Mouse (Mus musculus) megakaryocyte, embryonic 14.5 days (primary cell): ENCODE measurements around the gene Gpr65. TPM values are rescaled to one million over a fixed set of nuclear protein-coding genes. Genes with fewer than 3 reads are reported as not detected.

Source experiments
- H3K27me3 ChIP-seq: replicated peaks from 2 replicates; pipeline ENCODE3; 2012; ENCODE audit warnings: inconsistent platforms
- H3K36me3 ChIP-seq: replicated peaks from 2 replicates; pipeline ENCODE3; 2012; ENCODE audit warnings: low read length, inconsistent platforms, mixed read lengths
- H3K4me1 ChIP-seq: 2 replicates; pipeline ENCODE4 v1.6.1; 2012; ENCODE audit warnings: inconsistent platforms
- H3K4me3 ChIP-seq: replicated peaks from 2 replicates; pipeline ENCODE3; 2012; ENCODE audit warnings: moderate library complexity, mild to moderate bottlenecking, inconsistent platforms
- H3K9me3 ChIP-seq: 2 replicates; pipeline ENCODE4 v1.6.1; 2012; ENCODE audit warnings: inconsistent platforms
- FLI1 ChIP-seq: IDR thresholded peaks from 2 replicates; pipeline ENCODE4 v1.6.1; 2012; ENCODE audit warnings: low read length, inconsistent platforms, mixed read lengths
- GATA1 ChIP-seq: IDR thresholded peaks from 3 replicates; pipeline ENCODE4 v1.6.1; 2012; ENCODE audit warnings: mixed read lengths, low read length, inconsistent platforms, borderline replicate concordance
- polyA plus RNA-seq: library from polyadenylated mRNA; stranded (reverse); fragments of >175 nt; gene quantifications from 2 replicates; pipeline ENCODE4 v1.2.3, GENCODE M21; 2012; ENCODE audit warnings: low replicate concordance; ENCODE audit not compliant: insufficient read depth

Gpr65 gene
- polyA plus RNA-seq, 1 experiment = 0.18 TPM

DNA sequence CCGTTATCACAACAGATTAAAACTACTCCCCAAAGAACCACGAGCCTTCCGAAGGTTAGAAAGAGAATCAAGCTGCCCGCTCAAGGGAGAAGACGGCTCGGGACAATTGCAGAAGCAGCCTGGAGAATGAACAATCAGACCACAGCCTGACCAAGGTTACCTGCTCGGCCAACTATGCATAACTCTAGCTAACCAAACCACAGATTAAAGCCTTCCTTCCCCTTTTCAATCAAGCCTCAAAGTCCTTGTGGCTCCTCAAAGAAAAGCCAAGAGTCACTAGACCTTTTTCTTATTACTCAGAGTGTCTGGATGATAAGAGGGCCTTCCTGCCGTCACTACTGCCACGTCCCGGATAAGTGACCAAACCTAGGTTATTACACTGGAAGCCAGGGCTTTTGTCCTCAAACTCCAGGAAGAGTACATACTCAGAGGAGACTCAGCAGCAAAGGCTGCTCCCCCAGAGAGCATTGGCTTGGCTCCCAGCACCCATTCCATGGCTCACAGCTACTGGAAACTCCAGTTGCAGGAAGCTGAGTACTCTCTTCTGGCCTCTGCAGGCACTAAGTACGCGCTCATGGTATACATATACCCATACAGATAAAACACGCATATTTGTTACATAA lies 13.0 kb upstream of the Gpr65 start:
- Histone ChIP-seq H3K4me1 (peaks cover 33% of the 10 kb centered on the region), H3K9me3 (no peaks in the 10 kb centered on the region), H3K4me3 (peak overlapping the region; percentile 53), H3K36me3 (peaks cover 23% of the 10 kb centered on the region), H3K27me3 (no peaks in the 10 kb centered on the region)
- TF ChIP-seq GATA1 = no peak
- no peak for TF ChIP-seq FLI1

DNA sequence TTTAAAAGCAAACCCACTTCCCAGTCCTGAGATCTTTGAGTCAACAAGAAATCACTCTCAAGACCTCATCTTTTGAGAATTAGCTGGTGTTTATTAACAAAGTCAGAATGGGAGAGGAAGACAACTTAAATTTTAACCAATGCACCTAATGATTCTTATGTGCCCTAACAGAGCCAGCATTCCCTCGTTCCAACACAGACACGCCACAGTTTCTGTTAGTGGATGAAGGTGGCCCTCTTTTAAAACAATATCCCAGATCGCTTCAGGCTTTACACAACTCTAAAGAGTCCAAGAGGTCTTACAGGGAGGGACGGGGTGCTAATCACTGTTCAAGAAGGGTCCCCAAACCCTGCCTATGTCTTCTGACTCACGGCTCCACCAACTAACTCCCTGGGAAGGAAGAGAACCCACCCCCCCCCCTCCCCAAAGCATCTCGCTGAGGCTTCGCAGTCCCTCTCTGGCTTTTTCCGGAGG lies 10.0 kb upstream of the Gpr65 start:
- Histone ChIP-seq H3K27me3 (no peaks in the 10 kb centered on the region), H3K36me3 (peaks cover 10% of the 10 kb centered on the region), H3K9me3 (no peaks in the 10 kb centered on the region), H3K4me1 (peaks cover 33% of the 10 kb centered on the region), H3K4me3 (peak overlapping the region; percentile 98)
- no peak for TF ChIP-seq GATA1
- no peak for TF ChIP-seq FLI1

DNA sequence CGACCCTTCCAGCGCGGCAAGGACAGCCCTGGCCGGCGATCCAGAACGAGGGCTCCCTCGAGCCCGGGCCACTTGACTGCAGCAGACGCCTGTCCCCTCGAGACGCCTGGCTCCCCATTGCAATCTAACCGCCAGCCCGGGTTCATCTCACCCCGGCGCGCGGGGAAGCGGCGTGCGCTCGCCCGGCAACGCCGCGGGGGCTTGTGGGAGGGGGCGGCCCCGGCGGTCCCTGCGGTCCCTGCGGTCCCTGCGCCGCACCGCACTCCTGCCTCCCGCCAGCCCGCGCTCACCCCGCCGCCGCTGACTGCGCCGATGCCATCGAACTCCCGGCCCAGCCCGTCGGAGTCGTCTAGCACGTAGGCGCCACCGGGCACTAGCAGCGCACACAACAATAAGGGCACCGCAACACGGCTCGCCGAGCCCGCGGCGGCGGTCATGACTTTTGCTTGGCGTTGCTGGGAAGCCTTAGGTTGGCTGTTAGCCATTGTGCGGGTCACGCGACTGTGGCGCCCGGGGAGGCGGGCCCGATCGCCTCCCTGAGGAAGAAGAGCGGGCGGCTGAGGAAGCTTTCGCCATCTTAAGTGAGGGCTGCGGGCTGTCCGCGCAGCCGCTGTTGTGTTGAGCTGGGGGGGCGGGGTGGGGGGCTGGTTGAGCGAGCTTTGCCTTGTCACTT lies 9.5 kb upstream of the Gpr65 start, which contains the start of gene Galc:
Galc (minus strand) TSS at position 615 of the 673 bp plus-strand sequence.
- Histone ChIP-seq H3K36me3 (peaks cover 5% of the 10 kb centered on the region), H3K4me1 (peaks cover 33% of the 10 kb centered on the region), H3K27me3 (no peaks in the 10 kb centered on the region), H3K9me3 (no peaks in the 10 kb centered on the region), H3K4me3 (peak within 1 kb of the TSS; percentile 98)
- no peak for TF ChIP-seq FLI1
- TF ChIP-seq GATA1 = no peak

DNA sequence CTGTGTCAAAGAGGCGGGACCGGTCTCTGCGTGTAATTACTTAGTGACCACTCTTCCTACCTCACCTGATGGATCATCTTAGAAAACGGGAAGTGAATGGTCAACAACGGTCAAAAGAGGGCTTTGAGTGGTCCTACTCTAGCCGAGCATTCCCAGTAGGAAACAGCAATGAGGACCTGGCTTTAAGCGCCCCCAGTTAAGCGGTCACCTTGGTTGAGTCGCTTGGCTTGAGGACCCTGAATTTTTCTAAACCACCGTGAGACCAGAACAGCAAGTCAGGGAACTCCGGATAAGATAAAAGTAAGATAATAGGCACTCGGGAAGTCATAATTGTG lies 8.9 kb upstream of the Gpr65 start:
- no peak for TF ChIP-seq GATA1
- TF ChIP-seq FLI1 = no peak
- Histone ChIP-seq H3K36me3 (peaks cover 4% of the 10 kb centered on the region), H3K27me3 (no peaks in the 10 kb centered on the region), H3K4me3 (peak overlapping the region; percentile 98), H3K9me3 (no peaks in the 10 kb centered on the region), H3K4me1 (peaks cover 33% of the 10 kb centered on the region)

DNA sequence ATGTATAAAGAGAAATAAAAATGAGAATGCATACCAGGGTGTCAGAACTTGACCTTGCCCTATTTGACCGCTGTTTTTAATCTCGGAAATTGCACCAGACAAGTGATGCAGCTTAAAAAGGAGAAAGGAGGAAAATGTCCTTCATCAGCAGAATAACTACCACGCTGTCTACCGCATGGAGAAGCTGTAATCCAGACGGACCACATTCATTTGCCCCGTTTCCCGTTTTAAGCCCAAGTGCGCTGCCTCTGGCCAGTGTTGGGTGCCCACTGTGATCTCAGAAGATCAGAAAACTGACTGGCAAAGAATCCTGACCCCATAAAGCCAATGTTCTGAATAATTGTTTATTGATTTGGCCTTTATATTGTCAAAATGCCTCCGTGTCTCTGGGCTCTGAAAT lies 2.7 kb upstream of the Gpr65 start:
- peaks cover 4% of the 10 kb centered on the region for H3K27me3 ChIP-seq
- no peaks in the 10 kb centered on the region for H3K9me3 ChIP-seq
- peaks cover 27% of the 10 kb centered on the region for H3K4me1 ChIP-seq
- H3K4me3 ChIP-seq = no peak overlapping the region
- H3K36me3 ChIP-seq = no peaks in the 10 kb centered on the region
- TF ChIP-seq GATA1 (no peak), FLI1 (no peak)

DNA sequence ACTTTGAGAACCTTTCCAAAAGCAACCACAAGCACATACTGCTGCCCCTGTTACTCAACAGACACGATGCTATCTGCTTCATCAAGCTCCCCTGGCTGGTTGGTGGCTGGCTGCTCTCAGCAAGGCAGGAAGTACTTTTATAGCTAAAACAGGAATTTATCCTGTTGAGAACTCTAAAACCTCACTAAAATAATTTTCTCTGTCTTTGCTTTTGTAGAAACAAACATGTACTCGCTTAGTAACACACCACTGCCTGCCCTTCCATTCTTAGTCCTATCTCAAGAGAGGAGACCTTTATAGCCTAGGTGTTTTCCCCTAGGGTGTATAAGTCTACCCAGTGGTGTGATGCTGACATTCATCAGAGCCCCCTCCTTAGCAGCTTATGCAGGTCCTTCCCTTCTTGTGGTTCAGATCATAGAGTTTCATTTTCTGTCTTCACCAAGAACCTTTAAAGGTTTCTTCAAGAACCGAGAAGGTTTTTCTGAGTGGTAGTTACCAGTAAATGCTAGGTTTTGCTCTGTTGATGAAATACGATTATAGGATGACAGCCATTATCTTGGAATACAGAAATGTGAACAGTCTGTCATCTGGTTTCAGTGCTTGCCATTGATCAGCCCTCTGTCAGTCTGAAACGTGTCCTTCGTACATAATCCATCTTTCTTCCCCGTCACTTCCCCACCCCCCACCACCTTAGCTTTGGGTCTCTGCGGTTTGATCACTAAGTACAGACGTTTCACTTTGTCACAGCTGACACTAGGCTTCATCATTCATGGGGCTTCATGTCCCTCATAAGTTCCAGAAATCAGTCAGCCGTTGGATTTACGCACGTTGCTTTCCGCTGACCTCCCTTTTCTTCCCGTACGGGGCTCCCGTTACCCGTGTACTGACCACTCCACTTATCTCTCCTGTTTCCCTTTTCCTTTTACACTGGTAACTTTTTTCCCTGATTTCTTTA lies 1.6 kb downstream of the Gpr65 start:
- Histone ChIP-seq H3K36me3 (no peaks in the 10 kb centered on the region), H3K4me1 (peaks cover 35% of the 10 kb centered on the region), H3K9me3 (no peaks in the 10 kb centered on the region), H3K27me3 (peaks cover 6% of the 10 kb centered on the region), H3K4me3 (peak overlapping the region; percentile 89)
- no peak for TF ChIP-seq FLI1
- TF ChIP-seq GATA1 = no peak

DNA sequence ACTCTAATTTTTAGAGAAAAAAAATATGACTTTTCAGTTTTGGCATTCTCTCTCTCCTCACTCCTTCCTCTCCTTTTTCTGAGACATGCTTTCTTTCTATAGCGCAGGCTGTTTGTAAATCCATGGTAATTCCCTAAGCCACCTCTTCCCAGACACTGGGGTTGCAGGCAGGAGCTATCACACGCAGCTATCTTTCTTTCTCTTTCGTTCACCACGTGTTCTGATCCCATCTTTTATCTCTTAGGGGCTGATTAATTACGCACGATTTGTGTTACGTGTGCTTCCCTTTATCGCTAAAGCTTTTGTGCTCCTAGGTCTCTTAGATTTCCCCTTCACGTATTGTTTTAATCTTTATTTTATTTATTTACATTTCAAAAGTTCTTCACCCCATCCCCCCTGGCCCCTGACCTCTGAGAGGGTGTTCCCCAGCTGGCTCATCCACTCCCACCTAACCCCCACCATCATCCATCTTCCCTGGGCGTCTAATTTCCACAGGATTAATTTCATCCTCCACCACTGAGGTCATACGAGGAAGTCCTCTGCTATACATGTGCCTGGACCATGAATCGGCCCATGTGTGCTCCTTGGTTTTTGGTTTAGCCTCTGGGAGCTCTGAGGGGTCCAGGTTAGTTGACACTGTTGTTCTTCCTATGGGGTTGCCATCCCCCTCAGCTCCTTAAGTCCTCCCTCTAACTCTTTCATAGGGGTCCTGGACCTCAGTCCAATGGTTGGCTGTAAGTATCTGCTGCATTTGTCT lies 2.6 kb downstream of the Gpr65 start:
- Histone ChIP-seq H3K4me3 (peak overlapping the region; percentile 89), H3K4me1 (peaks cover 35% of the 10 kb centered on the region), H3K27me3 (peaks cover 8% of the 10 kb centered on the region), H3K9me3 (no peaks in the 10 kb centered on the region), H3K36me3 (no peaks in the 10 kb centered on the region)
- no peak for TF ChIP-seq GATA1
- TF ChIP-seq FLI1 = no peak

DNA sequence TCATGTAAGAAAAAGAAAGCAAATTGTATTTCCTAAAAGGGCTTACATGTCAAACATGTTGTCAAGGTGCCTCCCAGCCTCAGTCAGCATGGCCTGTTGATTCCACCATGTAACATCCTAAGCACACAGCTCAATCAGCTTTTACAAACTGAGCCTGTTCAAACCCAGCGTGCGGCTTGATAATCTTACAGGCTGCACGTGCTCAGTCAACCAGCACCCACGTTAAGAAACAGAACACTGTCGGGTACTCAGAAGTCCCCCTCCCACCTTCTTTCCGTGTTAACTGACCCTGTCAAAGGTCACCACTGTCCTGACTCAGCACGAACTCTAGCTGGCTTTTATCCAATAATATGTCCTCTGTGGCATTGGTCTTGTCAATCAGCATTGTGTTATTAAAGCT lies 4.0 kb downstream of the Gpr65 start:
- no peak for TF ChIP-seq GATA1
- no peaks in the 10 kb centered on the region for H3K36me3 ChIP-seq
- no peaks in the 10 kb centered on the region for H3K9me3 ChIP-seq
- no peak overlapping the region for H3K4me3 ChIP-seq
- H3K27me3 ChIP-seq = peaks cover 8% of the 10 kb centered on the region
- peaks cover 35% of the 10 kb centered on the region for H3K4me1 ChIP-seq

DNA sequence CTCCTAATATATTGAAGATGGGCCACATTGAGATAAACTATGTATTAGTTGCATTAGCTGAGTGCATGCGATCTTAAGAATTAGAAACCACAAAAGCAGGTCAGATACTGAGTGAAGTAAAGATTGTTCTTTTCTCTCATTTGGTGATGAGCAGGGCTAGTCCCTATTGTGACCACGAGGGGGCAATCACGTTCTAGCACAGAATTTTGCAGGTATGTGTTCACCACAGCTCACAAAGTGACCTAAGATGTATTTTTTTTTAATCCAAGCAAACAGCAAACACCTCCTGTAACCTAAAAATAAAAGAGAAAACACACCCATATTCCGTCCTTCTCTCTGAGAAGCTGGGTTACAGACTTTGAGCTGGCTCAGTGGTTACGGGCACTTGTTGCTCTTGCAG lies 12.1 kb downstream of the Gpr65 start:
- TF ChIP-seq GATA1 = no peak
- TF ChIP-seq FLI1 = no peak
- H3K4me1 ChIP-seq = peaks cover 4% of the 10 kb centered on the region; the same call in 1 of the 2 replicates
- H3K27me3 ChIP-seq = peaks cover 2% of the 10 kb centered on the region
- no peaks in the 10 kb centered on the region for H3K36me3 ChIP-seq
- H3K9me3 ChIP-seq = no peaks in the 10 kb centered on the region
- no peak overlapping the region for H3K4me3 ChIP-seq
